Mouse (Mus musculus) liver, embryonic 14.5 days (tissue): Measurements from ENCODE around the gene Col1a1. TPM values are rescaled to one million over a fixed set of nuclear protein-coding genes. Genes with fewer than 3 reads are reported as not detected.
A peak's percentile ranks its signal among the peaks of the same experiment; 100 is the strongest.

Experiments
- ATAC-seq: fragments of 200-750 bp; cut with Nextera tagmentation; 2 replicates; pipeline ENCODE4 v1.8.0; 2017; ENCODE audit warnings: moderate number of reproducible peaks, mild to moderate bottlenecking, moderate library complexity; ENCODE audit not compliant: insufficient read depth
- DNase-seq, 3 experiments: peaks; one replicate each; pipeline ENCODE4 v3.0.0-alpha.2; 2012 to 2013; ENCODE audit warnings: low read depth in 3 of 3, low spot score in 3 of 3
- H3K27ac ChIP-seq: fragments of 300-500 bp; sonication (generic); 2 replicates; pipeline ENCODE4 v1.5.1; 2014; ENCODE audit warnings: moderate library complexity, mild to moderate bottlenecking, control low read depth, inconsistent platforms
- H3K27me3 ChIP-seq: fragments of 300-500 bp; sonication (generic); 2 replicates; pipeline ENCODE4 v1.6.1; 2014; ENCODE audit warnings: mild to moderate bottlenecking, low read length, moderate library complexity; ENCODE audit not compliant: control insufficient read depth, insufficient read depth
- H3K36me3 ChIP-seq: fragments of 300-500 bp; sonication (generic); replicated peaks from 2 replicates; pipeline ENCODE4 v1.6.1; 2014; ENCODE audit warnings: low read depth; ENCODE audit not compliant: control insufficient read depth, insufficient read depth
- H3K4me1 ChIP-seq, 2 experiments: fragments of 200-500 bp in 1 of 2; fragments of 300-500 bp in 1 of 2; sonication (generic) in 1 of 2; replicated peaks; 2 replicates each; pipeline ENCODE4 v1.6.1; 2012 to 2014; ENCODE audit warnings: antibody characterized with exemption in 1 of 2, inconsistent platforms in 1 of 2, low read length in 1 of 2; ENCODE audit not compliant: control insufficient read depth in 2 of 2, insufficient read depth in 2 of 2
- H3K4me2 ChIP-seq: fragments of 300-500 bp; sonication (generic); 2 replicates; pipeline ENCODE4 v1.6.1; 2014; ENCODE audit warnings: low read depth, mild to moderate bottlenecking, control low read depth, moderate library complexity
- H3K4me3 ChIP-seq, 2 experiments: fragments of 200-500 bp in 1 of 2; fragments of 300-500 bp in 1 of 2; sonication (generic) in 1 of 2; 2 replicates each; pipeline ENCODE4 v1.5.1; 2012 to 2014; ENCODE audit warnings: low read depth in 2 of 2, low read length in 2 of 2, mild to moderate bottlenecking in 2 of 2, control low read depth in 1 of 2, inconsistent platforms in 1 of 2, moderate library complexity in 1 of 2; ENCODE audit not compliant: insufficient read depth in 1 of 2
- H3K9ac ChIP-seq: fragments of 300-500 bp; sonication (generic); replicated peaks from 2 replicates; pipeline ENCODE4 v1.6.1; 2014; ENCODE audit warnings: mild to moderate bottlenecking, control low read depth, moderate library complexity
- H3K9me3 ChIP-seq: fragments of 300-500 bp; sonication (generic); 2 replicates; pipeline ENCODE4 v1.6.1; 2016; ENCODE audit warnings: low read length, mixed read lengths; ENCODE audit not compliant: control insufficient read depth
- CTCF ChIP-seq: IDR thresholded peaks from 2 replicates; pipeline ENCODE4 v1.5.1; 2016; ENCODE audit warnings: antibody characterized with exemption, low read depth, control low read depth
- EP300 ChIP-seq: IDR thresholded peaks from 2 replicates; pipeline ENCODE4 v1.6.1; 2016; ENCODE audit warnings: antibody characterized with exemption, low read depth
- WGBS: fragments of 180-500 bp; shearing (Covaris S2); extraction: QIAGEN DNeasy Blood & Tissue Kit; methylation state at CpG from one replicate; pipeline ENCODE4 v1.1.7; 2014; ENCODE audit not compliant: insufficient replicate concordance; 5-methylcytosine and 5-hydroxymethylcytosine counted together
- polyA plus RNA-seq, 2 experiments: library from polyadenylated mRNA; depleted of rRNA in 1 of 2; stranded (reverse) in 1 of 2; unstranded in 1 of 2; fragments of >200 nt; fragmentation: Nextera tagmentation in 1 of 2; extraction: Ambion mirVana in 1 of 2; gene quantifications; 2 replicates each; pipeline versions ENCODE4 v1.2.1 to v1.2.3; 2012 to 2014

Gene Col1a1
- polyA plus RNA-seq, 2 experiments, result 14.1 to 30.8 TPM

- peaks cover 39% of the 10 kb centered on the region for H3K36me3 ChIP-seq
- ATAC-seq, result peak; percentile 35; the same call in 1 of the 2 replicates
- no peaks in the 10 kb centered on the region for H3K27me3 ChIP-seq
- H3K9ac ChIP-seq, result peak overlapping the region; percentile 45
- TF ChIP-seq CTCF (peak; percentile 99), EP300 (no peak; the same call in 1 of the 2 replicates)
- WGBS, result 5% methylated on average over 8 of the region's 8 CpGs
- peaks cover 33 to 50% of the 10 kb centered on the region in 2 experiments for H3K4me1 ChIP-seq
- H3K4me2 ChIP-seq, result peak overlapping the region; percentile 54
- no peak overlapping the region for H3K4me3 ChIP-seq
- peak overlapping the region; percentile 45 for H3K27ac ChIP-seq
- no peaks in the 10 kb centered on the region for H3K9me3 ChIP-seq
- DNase-seq, result peak in 2 of 3 experiments; percentile 65 to 70
Observed at GRCm38 (mm10) chr11:95001058-95001457, 65.0 kb downstream of the Col1a1 start.

GRCm38 (mm10) chr11:95001584-95002347, 65.7 kb downstream of the Col1a1 start:
- WGBS, result 82% methylated on average over 21 of the region's 21 CpGs
- Histone ChIP-seq H3K27me3 (no peaks in the 10 kb centered on the region), H3K4me1 (peaks cover 31 to 50% of the 10 kb centered on the region in 2 experiments), H3K4me3 (no peak overlapping the region), H3K9me3 (no peaks in the 10 kb centered on the region), H3K9ac (peak overlapping the region; percentile 3; the same call in 1 of the 2 replicates), H3K36me3 (peaks cover 34% of the 10 kb centered on the region), H3K4me2 (no peak overlapping the region), H3K27ac (peak overlapping the region; percentile 33; the same call in 1 of the 2 replicates)
- no peak for DNase-seq
- ATAC-seq, result no peak
- TF ChIP-seq EP300 (no peak), CTCF (no peak)

Other genes starting within 250 kb of the Col1a1 start
- not detected in 2 replicates for gene Gm11541, start 231.7 kb upstream of the Col1a1 start, polyA plus RNA-seq (2012; rRNA removed)
- not detected in 2 replicates for gene Gm11541, start 231.7 kb upstream of the Col1a1 start, polyA plus RNA-seq (2014; fragmentation: Nextera tagmentation; extraction: Ambion mirVana)
- gene Cdc34b, start 194.4 kb upstream of the Col1a1 start, polyA plus RNA-seq (2012; rRNA removed), result 0.03 TPM in 1 of 2 replicates, not detected in the other
- gene Cdc34b, start 194.4 kb upstream of the Col1a1 start, polyA plus RNA-seq (2014; fragmentation: Nextera tagmentation; extraction: Ambion mirVana), result 0.08 TPM in 1 of 2 replicates, not detected in the other
- not detected in 2 replicates for gene Tmem92, start 153.5 kb upstream of the Col1a1 start, polyA plus RNA-seq (2012; rRNA removed)
- gene Tmem92, start 153.5 kb upstream of the Col1a1 start, polyA plus RNA-seq (2014; fragmentation: Nextera tagmentation; extraction: Ambion mirVana), result not detected in 2 replicates
- not detected in 2 replicates for gene Hils1, start 31.4 kb downstream of the Col1a1 start, polyA plus RNA-seq (2012; rRNA removed)
- gene Hils1, start 31.4 kb downstream of the Col1a1 start, polyA plus RNA-seq (2014; fragmentation: Nextera tagmentation; extraction: Ambion mirVana), result not detected in 2 replicates
- gene Sgca, start 40.1 kb downstream of the Col1a1 start, polyA plus RNA-seq (2012; rRNA removed), result 0.04 TPM in 1 of 2 replicates, not detected in the other
- not detected in 2 replicates for gene Sgca, start 40.1 kb downstream of the Col1a1 start, polyA plus RNA-seq (2014; fragmentation: Nextera tagmentation; extraction: Ambion mirVana)
- 14.1 and 14.9 TPM in 2 replicates for gene Ppp1r9b, start 54.8 kb downstream of the Col1a1 start, polyA plus RNA-seq (2012; rRNA removed)
- 8.8 and 10.4 TPM in 2 replicates for gene Ppp1r9b, start 54.8 kb downstream of the Col1a1 start, polyA plus RNA-seq (2014; fragmentation: Nextera tagmentation; extraction: Ambion mirVana)
- 33.1 and 41.9 TPM in 2 replicates for gene Samd14, start 73.7 kb downstream of the Col1a1 start, polyA plus RNA-seq (2012; rRNA removed)
- gene Samd14, start 73.7 kb downstream of the Col1a1 start, polyA plus RNA-seq (2014; fragmentation: Nextera tagmentation; extraction: Ambion mirVana), result 24.7 and 34.2 TPM in 2 replicates
- 3.5 and 3.6 TPM in 2 replicates for gene Pdk2, start 105.1 kb downstream of the Col1a1 start, polyA plus RNA-seq (2012; rRNA removed)
- 7.0 and 9.1 TPM in 2 replicates for gene Pdk2, start 105.1 kb downstream of the Col1a1 start, polyA plus RNA-seq (2014; fragmentation: Nextera tagmentation; extraction: Ambion mirVana)
- gene Itga3, start 140.6 kb downstream of the Col1a1 start, polyA plus RNA-seq (2012; rRNA removed), result 1.7 and 2.0 TPM in 2 replicates
- 1.5 and 1.9 TPM in 2 replicates for gene Itga3, start 140.6 kb downstream of the Col1a1 start, polyA plus RNA-seq (2014; fragmentation: Nextera tagmentation; extraction: Ambion mirVana)
- 0.01 TPM in 1 of 2 replicates, not detected in the other for gene Dlx3, start 183.9 kb downstream of the Col1a1 start, polyA plus RNA-seq (2012; rRNA removed)
- gene Dlx3, start 183.9 kb downstream of the Col1a1 start, polyA plus RNA-seq (2014; fragmentation: Nextera tagmentation; extraction: Ambion mirVana), result not detected in 2 replicates
- 0.06 and 0.09 TPM in 2 replicates for gene Dlx4, start 210.0 kb downstream of the Col1a1 start, polyA plus RNA-seq (2012; rRNA removed)
- gene Dlx4, start 210.0 kb downstream of the Col1a1 start, polyA plus RNA-seq (2014; fragmentation: Nextera tagmentation; extraction: Ambion mirVana), result not detected in 2 replicates